Mouse (Mus musculus) stomach, postnatal 0 days (tissue): ENCODE results near the gene Dvl1.

ENCODE experiments used
- CTCF ChIP-seq: IDR thresholded peaks from 2 replicates; pipeline ENCODE4 v1.5.1; 2016; ENCODE audit warnings: antibody characterized with exemption, low read depth, mild to moderate bottlenecking, moderate library complexity
- EP300 ChIP-seq: optimal IDR thresholded peaks from 2 replicates; pipeline ENCODE3; 2016; ENCODE audit warnings: antibody characterized with exemption

DNA sequence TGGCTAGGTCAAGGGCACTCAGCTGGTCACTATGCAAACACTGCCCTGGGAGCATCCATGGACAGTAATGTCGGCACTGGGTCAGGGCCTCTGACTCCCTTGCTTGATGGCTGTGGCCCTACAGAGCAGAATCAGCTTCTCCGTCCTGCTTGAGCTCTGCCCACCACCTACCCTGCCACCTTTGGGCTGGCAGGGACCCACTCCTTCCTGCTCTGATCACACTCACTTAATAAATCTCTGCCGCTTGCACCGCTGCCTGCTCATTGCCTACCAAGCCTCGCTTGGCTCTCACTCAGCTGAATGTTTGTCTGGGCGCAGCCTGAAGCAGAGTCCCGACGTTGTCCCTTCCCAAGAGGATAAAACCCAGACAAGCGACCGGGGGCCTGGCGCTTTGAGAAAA, 59.8 kb downstream of the Dvl1 start:
- TF ChIP-seq EP300: no peak
- no peak for TF ChIP-seq CTCF
